Mouse (Mus musculus): Measurements from ENCODE around the gene Nr2f2.

DNA sequence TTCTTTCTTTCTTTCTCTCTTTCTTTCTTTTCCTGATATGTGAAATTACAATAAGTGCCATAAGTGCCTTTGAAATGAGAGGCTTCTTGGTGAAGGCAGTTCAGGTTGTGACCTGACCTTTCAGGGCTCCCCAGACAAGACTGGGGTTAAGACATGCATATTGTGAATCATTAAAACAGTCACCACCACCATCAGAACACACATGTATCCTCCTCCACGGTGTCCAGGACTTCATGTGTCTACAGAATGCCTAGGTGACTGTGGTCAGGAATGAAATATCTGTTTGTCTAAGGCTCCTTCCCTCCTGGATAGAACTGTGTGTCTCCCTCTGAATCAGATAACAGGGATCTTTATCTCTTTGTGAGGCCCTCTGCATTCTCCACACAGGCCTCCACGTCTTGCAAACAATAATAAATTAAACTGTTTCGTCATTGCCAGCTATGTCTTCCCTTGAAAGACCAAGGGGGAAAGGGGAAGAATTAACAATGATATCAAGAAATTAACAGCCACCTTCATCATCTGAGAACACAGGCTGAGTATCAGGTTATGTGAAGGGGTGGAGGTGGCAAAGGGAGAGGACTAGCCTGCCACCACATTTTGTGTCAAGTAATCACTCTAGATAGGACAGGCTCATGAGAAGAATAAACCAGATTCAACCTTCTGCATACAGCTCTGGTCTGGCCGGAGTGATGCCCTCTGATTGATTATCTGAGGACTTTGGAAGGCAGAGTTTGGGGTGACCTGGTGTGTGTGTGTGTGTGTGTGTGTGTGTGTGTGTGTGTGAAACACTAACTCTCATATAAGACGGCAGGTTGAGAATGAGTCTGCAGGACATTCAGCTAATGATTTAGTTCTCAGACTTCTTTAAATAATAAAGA is 10.6 kb downstream of the Nr2f2 start:
- TF ChIP-seq CTCF (IDR thresholded peaks at IDR 0.05; ENCODE audit: borderline replicate concordance, insufficient read depth, low read depth, low read length) (no peak), POLR2A (IDR thresholded peaks at IDR 0.05; ENCODE audit: borderline replicate concordance, insufficient read depth, low read length) (no peak)
